Mouse (Mus musculus) cerebellum, adult 8-10 months (tissue): ENCODE results near the gene Palld.

Experiments used
- DNase-seq: peaks from one replicate; pipeline ENCODE4 v3.0.0; 2022

Gene Palld

GRCm38 (mm10) chr8:61681217-61681616, 221.3 kb downstream of the Palld start:
- DNase-seq, result no peak

- DNase-seq, result no peak
These were observed 225.3 kb downstream of the Palld start for GRCm38 (mm10) chr8:61677227-61677626.

- DNase-seq, result no peak
These were observed 231.3 kb downstream of the Palld start for GRCm38 (mm10) chr8:61671151-61671550.

- no peak for DNase-seq
These were observed 232.1 kb downstream of the Palld start for GRCm38 (mm10) chr8:61670376-61670775.

GRCm38 (mm10) chr8:61666919-61667318, 235.6 kb downstream of the Palld start:
- no peak for DNase-seq

GRCm38 (mm10) chr8:61665021-61665420, 237.5 kb downstream of the Palld start:
- DNase-seq, result no peak

- no peak for DNase-seq
These were observed 238.3 kb downstream of the Palld start for GRCm38 (mm10) chr8:61664162-61664561.

- no peak for DNase-seq
These were observed 239.7 kb downstream of the Palld start for GRCm38 (mm10) chr8:61662829-61663228.

GRCm38 (mm10) chr8:61661611-61662010, 240.9 kb downstream of the Palld start:
- DNase-seq, result no peak

- no peak for DNase-seq
These were observed 241.5 kb downstream of the Palld start for GRCm38 (mm10) chr8:61660961-61661360.

GRCm38 (mm10) chr8:61651955-61652354, 250.5 kb downstream of the Palld start:
- DNase-seq, result no peak

- DNase-seq, result no peak
These were observed 256.2 kb downstream of the Palld start for GRCm38 (mm10) chr8:61646195-61646835.

GRCm38 (mm10) chr8:61645642-61646041, 256.8 kb downstream of the Palld start:
- DNase-seq, result no peak

GRCm38 (mm10) chr8:61643215-61643614, 259.3 kb downstream of the Palld start:
- DNase-seq, result no peak

- DNase-seq, result no peak
These were observed 260.1 kb downstream of the Palld start for GRCm38 (mm10) chr8:61642358-61642847.

- DNase-seq, result no peak
These were observed 262.9 kb downstream of the Palld start for GRCm38 (mm10) chr8:61639596-61639995.

- no peak for DNase-seq
These were observed 263.5 kb downstream of the Palld start for GRCm38 (mm10) chr8:61639008-61639407.

GRCm38 (mm10) chr8:61637736-61638135, 264.8 kb downstream of the Palld start:
- DNase-seq, result no peak

GRCm38 (mm10) chr8:61634811-61635210, 267.7 kb downstream of the Palld start:
- DNase-seq, result no peak

GRCm38 (mm10) chr8:61632331-61632730, 270.2 kb downstream of the Palld start:
- DNase-seq, result no peak

- no peak for DNase-seq
These were observed 272.9 kb downstream of the Palld start for GRCm38 (mm10) chr8:61629631-61629968.

- DNase-seq, result no peak
These were observed 273.4 kb downstream of the Palld start for GRCm38 (mm10) chr8:61628938-61629630.

GRCm38 (mm10) chr8:61626246-61626952, 276.1 kb downstream of the Palld start:
- DNase-seq, result no peak

GRCm38 (mm10) chr8:61625656-61626210, 276.8 kb downstream of the Palld start:
- no peak for DNase-seq
